Mouse (Mus musculus) brain, adult 2 months (tissue): ENCODE measurements around the gene Rcn1.

Experiments used
- DNase-seq: peaks from one replicate; pipeline ENCODE4 v3.0.0; 2011; ENCODE audit warnings: low read depth, low spot score

Rcn1 gene

GRCm38 (mm10) chr2:105399085-105399891 is at the start of gene Rcn1:
Gene Rcn1 (minus strand): TSS chr2:105399319.
- peak; percentile 43 for DNase-seq

DNA sequence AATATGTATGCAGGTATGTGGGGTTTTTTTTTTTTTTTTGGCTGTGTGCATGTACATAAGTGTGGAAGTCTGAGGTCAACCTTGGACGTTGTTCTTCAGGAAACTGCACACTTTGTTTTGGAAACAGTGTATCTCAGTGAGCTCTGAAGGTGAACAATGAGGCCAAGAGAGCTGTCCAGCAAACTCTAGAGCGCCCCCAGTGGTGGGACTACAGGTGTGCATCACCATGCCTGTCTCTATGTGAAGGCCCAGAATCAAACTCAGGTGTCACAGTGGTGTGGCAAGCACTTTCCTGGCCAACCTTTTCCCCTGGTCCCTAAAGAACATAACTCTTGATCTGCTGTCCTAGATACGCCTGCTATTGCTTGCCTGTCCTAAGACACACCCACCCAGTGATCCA is 45.0 kb upstream of the Rcn1 start:
- DNase-seq: peak; percentile 4

DNA sequence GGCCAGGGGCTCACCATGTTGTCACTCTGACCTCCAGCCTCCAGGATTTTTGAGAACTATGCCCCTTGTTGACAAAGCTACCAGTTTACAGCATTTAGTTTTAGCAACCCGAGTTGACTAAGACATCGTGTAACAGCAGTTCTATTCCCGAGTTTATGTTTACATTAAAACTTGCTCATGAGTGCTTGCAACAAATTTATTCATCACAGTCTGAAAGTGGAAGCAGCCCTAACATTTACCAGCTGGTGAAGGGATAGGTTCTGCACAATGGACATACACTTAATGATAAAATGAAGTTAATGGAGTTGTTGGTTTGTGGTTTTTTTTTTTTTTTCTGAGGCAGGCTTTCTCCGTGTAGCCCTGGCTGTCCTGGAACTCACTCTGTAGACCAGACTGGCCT is 39.9 kb upstream of the Rcn1 start:
- no peak for DNase-seq

DNA sequence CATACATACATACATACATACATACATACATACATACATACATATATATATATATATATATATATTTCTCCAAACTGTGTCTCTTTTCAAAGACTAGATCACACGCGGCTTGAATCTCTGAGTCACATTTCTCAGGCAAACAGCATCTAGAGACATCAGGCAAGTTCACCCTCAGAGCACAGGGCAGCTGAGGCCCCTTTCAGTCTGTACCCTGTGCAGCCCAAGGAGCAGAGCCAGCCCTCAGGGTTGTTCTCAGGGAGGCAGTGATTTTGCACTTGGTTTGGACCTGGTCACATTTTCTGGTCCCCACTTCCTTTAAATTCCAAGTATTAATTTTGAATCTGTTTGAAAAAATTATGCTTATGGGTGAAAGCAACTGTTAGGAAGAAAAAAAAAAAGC is 39.4 kb upstream of the Rcn1 start:
- no peak for DNase-seq

DNA sequence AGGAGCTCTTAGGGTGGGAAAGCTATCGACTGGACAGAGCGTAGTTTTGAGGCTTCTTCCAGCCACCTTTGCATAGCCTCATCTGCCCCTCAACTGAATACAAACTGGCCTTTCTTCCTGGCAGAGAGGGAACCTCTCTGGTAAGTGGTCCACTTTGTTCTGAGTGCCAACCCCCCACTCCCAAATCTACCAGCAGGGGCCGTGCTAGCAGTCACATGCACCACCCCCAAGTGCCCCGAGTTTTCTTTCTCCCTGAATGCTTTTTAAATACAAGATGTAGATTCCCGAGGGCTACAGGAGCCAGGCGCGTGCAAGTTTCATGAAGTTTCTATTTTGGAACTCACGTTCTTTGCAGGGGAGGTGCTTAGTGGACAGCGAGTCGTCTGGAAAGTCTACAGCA is 33.8 kb upstream of the Rcn1 start:
- DNase-seq: no peak

DNA sequence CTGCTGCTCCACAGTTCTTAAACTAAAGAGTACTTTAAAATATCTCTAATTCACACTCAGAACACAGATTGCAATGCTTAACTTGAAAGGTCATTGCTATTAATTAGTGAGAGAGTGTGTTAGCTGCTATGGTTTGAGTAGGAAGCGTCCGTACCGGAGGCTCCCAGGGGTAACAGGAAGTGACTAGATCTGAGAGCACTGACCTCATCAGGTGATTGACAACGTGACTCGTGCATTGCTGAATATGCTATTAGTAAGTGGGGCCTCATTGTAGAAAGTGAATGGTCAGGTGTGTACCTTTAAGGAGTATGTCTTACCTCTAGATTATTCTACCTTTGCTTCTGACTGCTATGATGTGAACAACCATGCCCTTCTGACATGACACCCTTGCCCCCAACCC is 31.3 kb upstream of the Rcn1 start:
- no peak for DNase-seq

GRCm38 (mm10) chr2:105429899-105430298 is 30.8 kb upstream of the Rcn1 start:
- no peak for DNase-seq

DNA sequence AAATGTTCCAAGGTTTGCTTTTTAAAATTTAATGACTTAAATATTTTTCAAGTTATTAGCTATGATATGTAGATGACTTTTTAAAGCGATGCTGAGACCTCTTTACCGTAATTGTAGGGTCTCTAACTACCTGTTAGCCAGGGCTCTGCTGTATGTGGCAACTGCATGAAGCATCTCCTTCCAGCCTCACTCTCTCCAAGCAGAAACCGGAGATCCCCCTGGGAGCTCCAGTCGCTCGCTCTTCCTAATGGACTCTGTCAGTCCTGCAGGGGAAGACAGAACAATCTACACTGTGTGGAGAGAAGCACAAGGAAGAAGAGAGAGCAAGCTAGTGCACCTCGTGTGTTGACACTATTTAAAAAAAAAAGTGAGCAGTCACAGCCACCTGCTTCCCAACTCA is 29.3 kb upstream of the Rcn1 start:
- DNase-seq: no peak

DNA sequence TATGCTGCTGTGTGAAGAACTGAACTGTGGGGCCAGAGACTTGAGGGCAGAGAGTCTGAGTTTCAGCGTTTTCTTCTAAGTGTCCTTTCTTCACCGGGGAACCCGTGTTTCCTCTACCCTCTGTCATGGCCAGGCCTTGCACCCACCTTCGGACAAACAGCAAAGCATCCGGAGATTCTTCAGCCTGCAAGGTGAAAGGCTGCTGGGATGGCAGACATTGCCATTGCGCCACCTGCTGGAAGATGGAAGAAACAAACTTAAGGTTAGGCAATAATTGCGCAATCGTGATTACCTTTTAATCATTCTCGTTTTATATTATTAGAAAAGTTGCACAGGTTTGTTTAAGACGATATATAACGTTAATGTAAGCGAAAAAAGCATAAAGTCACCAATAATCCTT is 28.9 kb upstream of the Rcn1 start:
- peak; percentile 80 for DNase-seq

- DNase-seq: no peak
Observed at GRCm38 (mm10) chr2:105427447-105427846, 28.3 kb upstream of the Rcn1 start.

DNA sequence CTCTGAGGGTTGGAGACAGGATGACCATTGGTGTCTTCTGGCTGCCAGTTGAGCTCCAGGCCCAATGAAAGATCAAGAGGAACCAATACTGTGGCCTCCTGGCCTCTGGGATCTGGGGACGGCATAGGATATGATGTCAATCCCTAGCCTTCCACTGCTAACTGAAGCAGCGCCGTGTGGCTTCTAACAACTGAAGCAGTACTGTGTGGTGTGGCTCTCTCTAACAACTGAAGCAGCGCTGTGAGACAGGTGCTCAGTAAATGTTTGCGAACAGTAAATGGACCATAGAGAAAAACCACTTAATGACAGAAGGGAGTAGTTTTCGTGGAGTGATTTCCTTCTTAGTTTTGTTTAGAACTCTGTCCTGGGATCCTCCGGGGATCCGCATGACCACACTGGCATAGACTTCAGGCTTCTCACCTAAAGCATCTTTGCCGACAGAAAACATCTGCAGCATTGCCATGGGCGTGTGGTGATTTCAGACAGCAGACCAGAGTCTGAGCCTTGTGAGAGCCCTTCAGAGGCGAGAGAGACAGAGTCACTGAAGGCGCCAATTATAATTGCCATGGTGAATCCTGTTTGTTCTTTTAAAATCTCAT is 19.6 kb upstream of the Rcn1 start:
- DNase-seq: no peak

DNA sequence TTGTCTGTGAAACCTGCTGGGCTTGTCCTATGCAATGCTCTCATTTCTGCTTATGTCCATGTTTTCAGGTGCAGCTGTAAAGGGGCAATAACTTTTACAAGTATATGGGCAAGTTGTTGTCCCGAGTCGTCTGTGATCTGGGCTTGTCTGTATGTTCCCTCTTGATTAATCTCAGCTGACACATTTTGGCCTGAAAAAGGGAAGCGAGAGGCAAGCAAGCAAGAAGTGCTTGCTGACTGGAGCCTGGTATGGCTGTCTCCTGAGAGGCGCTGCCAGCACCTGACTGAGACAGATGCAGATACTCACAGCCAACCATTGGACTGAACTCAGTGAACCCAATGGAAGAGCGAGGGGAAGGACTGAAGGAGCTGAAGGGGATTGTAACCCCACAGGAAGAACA is 18.5 kb upstream of the Rcn1 start:
- DNase-seq: no peak

GRCm38 (mm10) chr2:105416660-105417348 is 17.7 kb upstream of the Rcn1 start:
- peak; percentile 51 for DNase-seq

DNA sequence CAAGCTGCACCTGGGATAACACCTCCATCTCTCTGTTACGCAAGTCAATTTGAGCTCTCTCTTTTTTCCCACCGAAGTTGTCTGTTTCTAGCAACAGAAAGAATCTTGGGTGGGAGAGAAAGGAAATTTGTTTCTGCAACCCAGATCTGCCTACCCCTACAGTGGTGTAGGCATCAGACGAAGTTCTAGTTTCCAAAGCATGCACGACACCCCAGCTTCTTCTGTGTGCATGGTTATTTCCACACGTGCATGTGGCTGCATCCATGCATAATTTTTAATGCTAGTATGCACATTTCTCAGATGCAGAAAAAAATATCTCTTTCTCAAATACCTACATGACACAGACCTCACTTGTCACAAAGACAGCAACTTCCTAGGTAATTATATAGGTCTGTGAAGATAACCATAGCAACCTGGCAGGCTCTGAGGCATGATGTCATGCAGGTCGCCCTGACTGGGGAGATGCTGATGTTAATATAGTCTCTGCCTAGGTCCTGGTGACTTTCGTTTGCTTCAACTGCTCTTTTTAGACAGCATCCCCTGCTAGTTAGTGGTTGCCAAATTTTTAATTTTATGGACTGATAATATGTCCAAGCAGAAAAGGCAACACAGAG is 17.0 kb upstream of the Rcn1 start:
- peak; percentile 72 for DNase-seq

DNA sequence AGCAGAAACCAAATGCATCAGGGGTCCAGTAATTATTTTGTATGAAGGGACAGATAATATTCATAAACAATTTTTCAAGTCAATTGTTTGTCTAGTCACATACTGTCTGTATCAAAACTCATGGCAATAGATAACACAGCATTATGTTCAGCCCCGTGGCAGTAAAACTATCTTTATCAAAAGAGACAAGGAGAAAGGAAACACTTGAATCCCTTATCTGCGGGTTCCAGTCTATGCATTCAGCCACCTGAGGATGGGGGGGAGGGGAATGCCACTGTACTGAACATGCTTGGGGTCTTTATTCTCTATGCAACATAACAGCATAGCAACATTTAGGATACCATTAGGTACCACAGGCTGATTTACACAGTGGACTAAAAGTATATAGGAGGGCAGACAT is 15.2 kb upstream of the Rcn1 start:
- DNase-seq: no peak

- DNase-seq: no peak
Observed at GRCm38 (mm10) chr2:105409253-105409652, 10.1 kb upstream of the Rcn1 start.

DNA sequence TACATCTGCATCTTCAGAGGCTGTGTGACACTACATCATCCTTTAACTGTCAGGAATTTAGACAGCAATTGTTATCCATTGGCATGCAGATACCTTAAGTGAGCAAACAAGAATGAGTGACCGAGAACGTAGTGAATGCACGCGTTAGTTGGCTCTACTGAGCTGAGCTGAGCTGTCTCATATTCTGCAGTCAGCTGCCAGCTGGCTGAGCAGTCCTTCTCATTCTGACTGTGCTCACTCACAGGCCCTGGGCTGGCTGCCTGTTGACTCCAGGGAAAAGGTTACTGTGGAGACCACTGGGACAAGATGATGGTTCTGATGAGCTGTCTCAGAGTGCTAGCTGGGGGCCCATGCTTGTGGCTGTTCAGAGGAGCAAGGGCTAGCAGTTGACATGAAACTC is 9.4 kb upstream of the Rcn1 start:
- DNase-seq: peak; percentile 18

GRCm38 (mm10) chr2:105402180-105402579 is 3.1 kb upstream of the Rcn1 start:
- no peak for DNase-seq

GRCm38 (mm10) chr2:105400558-105400957 is 1.4 kb upstream of the Rcn1 start:
- no peak for DNase-seq

- DNase-seq: peak; percentile 27
Observed at GRCm38 (mm10) chr2:105398636-105399084, 459 bp downstream of the Rcn1 start.

GRCm38 (mm10) chr2:105397446-105398211 is 1.5 kb downstream of the Rcn1 start:
- DNase-seq: no peak

DNA sequence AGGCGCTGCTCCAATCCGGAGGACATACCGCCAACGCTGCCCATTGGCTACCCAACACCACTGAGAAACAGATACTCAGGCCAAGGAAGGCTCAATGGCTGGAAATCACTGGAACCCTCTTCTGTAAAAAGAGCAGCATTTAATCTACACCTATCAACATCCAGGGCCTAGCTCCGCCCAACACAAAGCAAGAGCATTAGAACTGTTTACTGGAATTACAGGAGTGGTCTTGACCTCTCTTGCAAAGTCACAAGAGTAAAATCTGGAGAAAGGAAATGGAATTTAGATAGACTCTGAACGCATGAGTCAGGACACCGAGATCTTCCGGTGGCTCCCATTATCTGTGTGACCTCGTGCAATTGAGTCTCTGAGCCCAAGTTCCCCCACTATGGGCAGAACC is 3.1 kb downstream of the Rcn1 start:
- no peak for DNase-seq
